Mouse (Mus musculus): ENCODE data around the gene Hspb1. TPM values are rescaled to one million over a fixed set of nuclear protein-coding genes. Genes with fewer than 3 reads are reported as not detected.

Gene Hspb1
- polyA plus RNA-seq, 1 experiment from 2014 or later = 827 TPM

- peaks cover 7% of the 10 kb centered on the region for H3K27me3 ChIP-seq (ENCODE audit: control insufficient read depth, insufficient read depth, low read length)
- no peak overlapping the region for H3K4me3 ChIP-seq (ENCODE audit: low read depth, low read length)
- H3K27ac ChIP-seq (ENCODE audit: low read depth, low read length) = no peak overlapping the region; the same call in 1 of the 2 replicates
- H3K9ac ChIP-seq (ENCODE audit: low read depth, low read length) = no peak overlapping the region
- no peak for ATAC-seq (replicated peaks; ENCODE audit: insufficient number of reproducible peaks, low FRiP score, low TSS enrichment)
- no peak overlapping the region for H3K4me2 ChIP-seq
- WGBS (ENCODE audit: insufficient replicate concordance) = 38% methylated on average over 9 of the region's 9 CpGs
- no peaks in the 10 kb centered on the region for H3K36me3 ChIP-seq (ENCODE audit: control insufficient read depth, insufficient read depth, low read length)
- peaks cover 2% of the 10 kb centered on the region; the same call in 1 of the 2 replicates for H3K4me1 ChIP-seq (ENCODE audit: control insufficient read depth, insufficient read depth, low read length)
- no peaks in the 10 kb centered on the region for H3K9me3 ChIP-seq (replicated peaks; ENCODE audit: control insufficient read depth, low read length)
Observed at GRCm38 (mm10) chr5:135892589-135893351, 5.1 kb downstream of the Hspb1 start.

GRCm38 (mm10) chr5:135894958-135895357 is 7.2 kb downstream of the Hspb1 start:
- Histone ChIP-seq H3K4me2 (no peak overlapping the region), H3K9me3 (replicated peaks; ENCODE audit: control insufficient read depth, low read length) (no peaks in the 10 kb centered on the region), H3K4me3 (ENCODE audit: low read depth, low read length) (no peak overlapping the region), H3K9ac (ENCODE audit: low read depth, low read length) (no peak overlapping the region), H3K4me1 (ENCODE audit: control insufficient read depth, insufficient read depth, low read length) (0 out of 2 replicates have a peak, but pooled peaks cover 2% of the 10 kb centered on the region), H3K36me3 (ENCODE audit: control insufficient read depth, insufficient read depth, low read length) (no peaks in the 10 kb centered on the region), H3K27me3 (ENCODE audit: control insufficient read depth, insufficient read depth, low read length) (peaks cover 7% of the 10 kb centered on the region), H3K27ac (ENCODE audit: low read depth, low read length) (no peak overlapping the region)
- WGBS (ENCODE audit: insufficient replicate concordance) = 47% methylated on average over 6 of the region's 6 CpGs
- 0 out of 2 replicates have a peak, but pooled peaks have one; percentile 50 for ATAC-seq (replicated peaks; ENCODE audit: insufficient number of reproducible peaks, low FRiP score, low TSS enrichment)

- Histone ChIP-seq H3K4me3 (ENCODE audit: low read depth, low read length) (no peak overlapping the region), H3K27me3 (ENCODE audit: control insufficient read depth, insufficient read depth, low read length) (no peaks in the 10 kb centered on the region), H3K9me3 (replicated peaks; ENCODE audit: control insufficient read depth, low read length) (no peaks in the 10 kb centered on the region), H3K9ac (ENCODE audit: low read depth, low read length) (no peak overlapping the region), H3K4me1 (ENCODE audit: control insufficient read depth, insufficient read depth, low read length) (peaks cover 1% of the 10 kb centered on the region; the same call in 1 of the 2 replicates), H3K36me3 (ENCODE audit: control insufficient read depth, insufficient read depth, low read length) (no peaks in the 10 kb centered on the region), H3K27ac (ENCODE audit: low read depth, low read length) (no peak overlapping the region), H3K4me2 (no peak overlapping the region)
- no peak for ATAC-seq (replicated peaks; ENCODE audit: insufficient number of reproducible peaks, low FRiP score, low TSS enrichment)
- WGBS (ENCODE audit: insufficient replicate concordance) = 17% methylated on average over 3 of the region's 3 CpGs
Observed at GRCm38 (mm10) chr5:135898028-135898427, 10.3 kb downstream of the Hspb1 start.

- Histone ChIP-seq H3K9ac (ENCODE audit: low read depth, low read length) (no peak overlapping the region), H3K36me3 (ENCODE audit: control insufficient read depth, insufficient read depth, low read length) (no peaks in the 10 kb centered on the region), H3K4me3 (ENCODE audit: low read depth, low read length) (no peak overlapping the region), H3K27me3 (ENCODE audit: control insufficient read depth, insufficient read depth, low read length) (no peaks in the 10 kb centered on the region), H3K4me2 (no peak overlapping the region), H3K9me3 (replicated peaks; ENCODE audit: control insufficient read depth, low read length) (no peaks in the 10 kb centered on the region), H3K27ac (ENCODE audit: low read depth, low read length) (no peak overlapping the region), H3K4me1 (ENCODE audit: control insufficient read depth, insufficient read depth, low read length) (peaks cover 2% of the 10 kb centered on the region; the same call in 1 of the 2 replicates)
- no peak for ATAC-seq (replicated peaks; ENCODE audit: insufficient number of reproducible peaks, low FRiP score, low TSS enrichment)
- WGBS (ENCODE audit: insufficient replicate concordance) = 77% methylated on average over 4 of the region's 4 CpGs
Observed at GRCm38 (mm10) chr5:135898995-135899394, 11.3 kb downstream of the Hspb1 start.

GRCm38 (mm10) chr5:135899833-135900232 is 12.1 kb downstream of the Hspb1 start:
- Histone ChIP-seq H3K9ac (ENCODE audit: low read depth, low read length) (no peak overlapping the region), H3K27ac (ENCODE audit: low read depth, low read length) (no peak overlapping the region), H3K27me3 (ENCODE audit: control insufficient read depth, insufficient read depth, low read length) (no peaks in the 10 kb centered on the region), H3K4me2 (no peak overlapping the region), H3K9me3 (replicated peaks; ENCODE audit: control insufficient read depth, low read length) (no peaks in the 10 kb centered on the region), H3K4me3 (ENCODE audit: low read depth, low read length) (no peak overlapping the region), H3K36me3 (ENCODE audit: control insufficient read depth, insufficient read depth, low read length) (no peaks in the 10 kb centered on the region), H3K4me1 (ENCODE audit: control insufficient read depth, insufficient read depth, low read length) (peaks cover 4% of the 10 kb centered on the region; the same call in 1 of the 2 replicates)
- 50% methylated on average over 4 of the region's 4 CpGs for WGBS (ENCODE audit: insufficient replicate concordance)
- no peak for ATAC-seq (replicated peaks; ENCODE audit: insufficient number of reproducible peaks, low FRiP score, low TSS enrichment)

GRCm38 (mm10) chr5:135900701-135901100 is 13.0 kb downstream of the Hspb1 start:
- Histone ChIP-seq H3K4me1 (ENCODE audit: control insufficient read depth, insufficient read depth, low read length) (peaks cover 5% of the 10 kb centered on the region; the same call in 1 of the 2 replicates), H3K27me3 (ENCODE audit: control insufficient read depth, insufficient read depth, low read length) (no peaks in the 10 kb centered on the region), H3K4me3 (ENCODE audit: low read depth, low read length) (no peak overlapping the region), H3K9me3 (replicated peaks; ENCODE audit: control insufficient read depth, low read length) (no peaks in the 10 kb centered on the region), H3K9ac (ENCODE audit: low read depth, low read length) (no peak overlapping the region), H3K4me2 (no peak overlapping the region), H3K36me3 (ENCODE audit: control insufficient read depth, insufficient read depth, low read length) (no peaks in the 10 kb centered on the region), H3K27ac (ENCODE audit: low read depth, low read length) (no peak overlapping the region)
- WGBS (ENCODE audit: insufficient replicate concordance) = 78% methylated on average over 3 of the region's 3 CpGs
- ATAC-seq (replicated peaks; ENCODE audit: insufficient number of reproducible peaks, low FRiP score, low TSS enrichment) = no peak

- Histone ChIP-seq H3K27ac (ENCODE audit: low read depth, low read length) (no peak overlapping the region), H3K27me3 (ENCODE audit: control insufficient read depth, insufficient read depth, low read length) (no peaks in the 10 kb centered on the region), H3K4me2 (no peak overlapping the region), H3K9me3 (replicated peaks; ENCODE audit: control insufficient read depth, low read length) (no peaks in the 10 kb centered on the region), H3K36me3 (ENCODE audit: control insufficient read depth, insufficient read depth, low read length) (no peaks in the 10 kb centered on the region), H3K4me1 (ENCODE audit: control insufficient read depth, insufficient read depth, low read length) (peaks cover 9% of the 10 kb centered on the region; the same call in 1 of the 2 replicates), H3K9ac (ENCODE audit: low read depth, low read length) (no peak overlapping the region), H3K4me3 (ENCODE audit: low read depth, low read length) (no peak overlapping the region)
- ATAC-seq (replicated peaks; ENCODE audit: insufficient number of reproducible peaks, low FRiP score, low TSS enrichment) = no peak
- WGBS (ENCODE audit: insufficient replicate concordance) = 61% methylated on average over 6 of the region's 6 CpGs
Observed at GRCm38 (mm10) chr5:135901354-135902095, 13.8 kb downstream of the Hspb1 start.

GRCm38 (mm10) chr5:135903058-135903457 is 15.3 kb downstream of the Hspb1 start:
- peak overlapping the region; percentile 41 for H3K4me3 ChIP-seq (ENCODE audit: low read depth, low read length)
- H3K36me3 ChIP-seq (ENCODE audit: control insufficient read depth, insufficient read depth, low read length) = peaks cover under 1% of the 10 kb centered on the region; the same call in 1 of the 2 replicates
- 29% methylated on average over 7 of the region's 7 CpGs for WGBS (ENCODE audit: insufficient replicate concordance)
- H3K27ac ChIP-seq (ENCODE audit: low read depth, low read length) = peak overlapping the region; percentile 66; the same call in 1 of the 2 replicates
- 0 out of 2 replicates have a peak, but pooled peaks have one; percentile 7 for ATAC-seq (replicated peaks; ENCODE audit: insufficient number of reproducible peaks, low FRiP score, low TSS enrichment)
- no peaks in the 10 kb centered on the region for H3K27me3 ChIP-seq (ENCODE audit: control insufficient read depth, insufficient read depth, low read length)
- H3K9me3 ChIP-seq (replicated peaks; ENCODE audit: control insufficient read depth, low read length) = no peaks in the 10 kb centered on the region
- H3K4me1 ChIP-seq (ENCODE audit: control insufficient read depth, insufficient read depth, low read length) = peaks cover 9% of the 10 kb centered on the region; the same call in 1 of the 2 replicates
- H3K4me2 ChIP-seq = peak overlapping the region; percentile 81
- H3K9ac ChIP-seq (ENCODE audit: low read depth, low read length) = peak overlapping the region; percentile 70
